Mouse (Mus musculus): ENCODE measurements around the gene Gm14862. TPM values are rescaled to one million over a fixed set of nuclear protein-coding genes. Genes with fewer than 3 reads are reported as not detected.
A peak's percentile ranks its signal among the peaks of the same experiment; 100 is the strongest.

The Gm14862 gene
- polyA plus RNA-seq, 1 experiment from 2014 or later = not detected

DNA sequence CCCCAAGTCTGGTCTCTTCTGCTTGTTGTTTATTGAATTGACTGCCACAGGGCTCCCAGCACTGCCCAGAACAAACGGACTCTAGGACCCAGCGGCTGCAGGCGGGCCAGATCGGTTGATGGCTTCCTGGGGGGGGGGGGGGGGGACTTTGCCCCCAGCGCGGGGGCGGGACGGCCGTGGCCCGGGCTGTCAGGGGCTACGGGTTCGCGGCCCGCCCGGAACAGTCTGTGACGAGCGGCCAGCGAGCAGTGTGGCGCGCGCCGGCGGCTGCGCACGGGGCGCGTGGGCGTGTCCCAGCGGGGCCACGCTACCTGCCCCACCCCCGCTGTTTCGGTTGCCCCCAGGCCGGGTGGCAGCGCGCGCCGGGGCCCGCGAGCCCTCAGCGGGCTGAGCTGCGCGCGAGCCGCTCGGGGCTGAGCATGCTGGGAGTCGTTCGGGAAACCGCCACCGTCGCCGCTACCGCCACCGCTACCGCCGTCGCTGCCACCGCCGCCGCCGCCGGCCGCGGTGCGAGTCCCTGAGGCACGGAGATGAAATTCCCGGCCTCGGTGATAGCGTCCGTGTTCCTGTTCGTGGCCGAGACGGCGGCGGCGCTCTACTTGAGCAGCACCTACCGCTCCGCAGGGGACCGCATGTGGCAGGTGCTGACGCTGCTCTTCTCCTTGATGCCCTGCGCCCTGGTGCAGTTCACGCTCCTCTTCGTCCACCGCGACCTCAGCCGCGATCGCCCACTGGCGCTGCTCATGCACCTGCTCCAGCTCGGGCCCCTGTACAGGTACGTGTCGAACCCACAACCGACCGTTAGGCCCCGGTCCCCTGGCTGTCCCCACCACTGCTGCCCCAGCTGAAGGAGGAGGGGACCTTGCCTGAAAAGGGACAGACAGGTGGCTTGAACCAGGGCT lies 16.0 kb upstream of the Gm14862 start, which contains the start of gene Xk:
Gene Xk (plus strand): TSS at position 297 of the 902 bp plus-strand sequence.
- ATAC-seq (ENCODE audit: low FRiP score) = peak; percentile 94
- Histone ChIP-seq H3K4me2 (replicated peaks; ENCODE audit: low read depth, low read length) (peak within 1 kb of the TSS; percentile 50), H3K9me3 (ENCODE audit: control insufficient read depth, low read length) (no peaks in the 10 kb centered on the region), H3K36me3 (ENCODE audit: control insufficient read depth, insufficient read depth, low read length) (no peaks in the 10 kb centered on the region), H3K9ac (ENCODE audit: low read depth, low read length) (peak within 1 kb of the TSS; percentile 58), H3K4me1 (replicated peaks; ENCODE audit: control insufficient read depth, insufficient read depth, low read length) (no peaks in the 10 kb centered on the region), H3K27ac (ENCODE audit: low read depth, low read length) (no peak within 1 kb of the TSS; the same call in 1 of the 2 replicates), H3K4me3 (ENCODE audit: low read depth, low read length) (peak within 1 kb of the TSS; percentile 52), H3K27me3 (ENCODE audit: control insufficient read depth, insufficient read depth, low read length) (no peaks in the 10 kb centered on the region)
- WGBS = 11% methylated on average over 63 of the region's 94 CpGs
- peak; percentile 59 for DNase-seq (ENCODE audit: low spot score)

DNA sequence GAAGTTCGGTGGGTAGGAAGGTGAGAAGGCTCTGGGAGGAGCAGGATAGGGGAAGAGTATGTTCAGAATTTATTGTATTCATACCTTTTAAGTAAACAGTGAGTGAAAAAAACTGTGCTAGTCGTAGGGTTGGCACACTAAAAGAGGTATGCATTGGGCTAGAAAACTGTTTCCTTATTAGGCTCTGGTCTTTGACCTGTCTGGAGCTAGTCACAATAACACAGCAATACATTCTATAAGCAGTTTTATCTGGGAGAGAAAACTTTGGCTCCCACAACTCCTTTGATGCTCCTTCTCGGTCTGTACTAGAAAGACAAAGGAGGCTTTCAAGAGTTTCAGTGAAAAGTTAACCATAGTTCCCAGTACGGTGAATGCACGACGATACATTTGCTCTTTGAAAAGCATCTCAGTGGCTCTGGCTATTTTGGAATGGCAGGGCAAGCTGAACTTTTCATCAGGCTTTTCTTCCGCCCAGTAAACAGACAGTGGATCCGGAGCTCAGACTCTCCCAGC lies 15.3 kb upstream of the Gm14862 start:
- ATAC-seq (ENCODE audit: low FRiP score) = peak; percentile 16

DNA sequence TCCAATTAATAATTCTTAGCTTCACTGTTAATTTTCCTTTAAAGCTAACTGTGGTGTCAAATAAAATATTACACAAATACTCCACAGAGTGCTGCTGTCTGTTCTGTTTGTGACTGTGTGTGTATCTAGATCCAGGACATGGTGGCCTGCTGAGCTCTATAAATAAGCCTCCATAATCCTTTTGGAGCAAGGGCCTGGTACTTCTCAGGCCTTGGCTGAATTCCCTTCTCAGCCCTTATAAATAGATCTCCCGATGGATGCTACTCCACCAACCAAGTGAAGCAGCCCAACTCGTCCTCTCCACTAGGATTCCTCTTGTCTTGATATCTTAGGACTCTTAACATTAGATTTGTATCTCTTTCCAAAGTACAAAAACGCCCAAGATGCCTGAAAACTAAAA lies 14.4 kb upstream of the Gm14862 start:
- Histone ChIP-seq H3K27ac (ENCODE audit: low read depth, low read length) (no peak overlapping the region), H3K4me1 (replicated peaks; ENCODE audit: control insufficient read depth, insufficient read depth, low read length) (no peaks in the 10 kb centered on the region), H3K4me2 (replicated peaks; ENCODE audit: low read depth, low read length) (no peak overlapping the region), H3K9me3 (ENCODE audit: control insufficient read depth, low read length) (no peaks in the 10 kb centered on the region), H3K27me3 (ENCODE audit: control insufficient read depth, insufficient read depth, low read length) (no peaks in the 10 kb centered on the region), H3K9ac (ENCODE audit: low read depth, low read length) (no peak overlapping the region), H3K4me3 (ENCODE audit: low read depth, low read length) (no peak overlapping the region), H3K36me3 (ENCODE audit: control insufficient read depth, insufficient read depth, low read length) (no peaks in the 10 kb centered on the region)
- DNase-seq (ENCODE audit: low spot score) = no peak
- WGBS = 57% methylated on average over 3 of the region's 3 CpGs
- ATAC-seq (ENCODE audit: low FRiP score) = no peak

More for the DNA sequence above, 15.3 kb upstream of the Gm14862 start:
- H3K27ac ChIP-seq (ENCODE audit: low read depth, low read length) = no peak overlapping the region
- peak overlapping the region; percentile 52 for H3K4me3 ChIP-seq (ENCODE audit: low read depth, low read length)
- H3K9me3 ChIP-seq (ENCODE audit: control insufficient read depth, low read length) = no peaks in the 10 kb centered on the region
- H3K9ac ChIP-seq (ENCODE audit: low read depth, low read length) = no peak overlapping the region
- DNase-seq (ENCODE audit: low spot score) = no peak
- H3K4me1 ChIP-seq (replicated peaks; ENCODE audit: control insufficient read depth, insufficient read depth, low read length) = no peaks in the 10 kb centered on the region
- H3K4me2 ChIP-seq (replicated peaks; ENCODE audit: low read depth, low read length) = peak overlapping the region; percentile 50
- H3K27me3 ChIP-seq (ENCODE audit: control insufficient read depth, insufficient read depth, low read length) = no peaks in the 10 kb centered on the region
- WGBS = 27% methylated on average over 8 of the region's 8 CpGs
- no peaks in the 10 kb centered on the region for H3K36me3 ChIP-seq (ENCODE audit: control insufficient read depth, insufficient read depth, low read length)

DNA sequence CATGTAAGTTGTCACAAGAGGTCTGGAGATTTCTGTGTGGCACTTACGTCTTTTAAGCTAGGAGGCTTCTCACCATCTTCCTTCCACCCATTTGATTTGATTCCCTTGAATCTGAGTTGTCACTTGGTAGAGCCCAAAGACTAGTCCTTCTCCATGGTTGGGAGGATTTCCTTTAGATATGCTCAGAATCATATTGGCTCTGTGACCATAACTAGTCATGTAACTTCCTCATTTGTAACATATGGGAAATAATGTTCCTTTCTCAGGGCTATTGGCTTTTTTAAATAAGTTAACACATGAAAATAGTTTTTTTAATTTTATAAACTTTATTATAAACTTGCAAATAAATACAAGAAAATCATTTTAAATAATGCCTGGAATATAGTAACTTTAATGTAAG lies 2.6 kb upstream of the Gm14862 start:
- Histone ChIP-seq H3K27ac (ENCODE audit: low read depth, low read length) (no peak overlapping the region), H3K9me3 (ENCODE audit: control insufficient read depth, low read length) (no peaks in the 10 kb centered on the region), H3K9ac (ENCODE audit: low read depth, low read length) (no peak overlapping the region), H3K27me3 (ENCODE audit: control insufficient read depth, insufficient read depth, low read length) (no peaks in the 10 kb centered on the region), H3K36me3 (ENCODE audit: control insufficient read depth, insufficient read depth, low read length) (no peaks in the 10 kb centered on the region), H3K4me3 (ENCODE audit: low read depth, low read length) (no peak overlapping the region), H3K4me2 (replicated peaks; ENCODE audit: low read depth, low read length) (no peak overlapping the region), H3K4me1 (replicated peaks; ENCODE audit: control insufficient read depth, insufficient read depth, low read length) (no peaks in the 10 kb centered on the region)
- no peak for ATAC-seq (ENCODE audit: low FRiP score)
- 86% methylated on average over 1 of the region's 1 CpGs for WGBS
- no peak for DNase-seq (ENCODE audit: low spot score)

DNA sequence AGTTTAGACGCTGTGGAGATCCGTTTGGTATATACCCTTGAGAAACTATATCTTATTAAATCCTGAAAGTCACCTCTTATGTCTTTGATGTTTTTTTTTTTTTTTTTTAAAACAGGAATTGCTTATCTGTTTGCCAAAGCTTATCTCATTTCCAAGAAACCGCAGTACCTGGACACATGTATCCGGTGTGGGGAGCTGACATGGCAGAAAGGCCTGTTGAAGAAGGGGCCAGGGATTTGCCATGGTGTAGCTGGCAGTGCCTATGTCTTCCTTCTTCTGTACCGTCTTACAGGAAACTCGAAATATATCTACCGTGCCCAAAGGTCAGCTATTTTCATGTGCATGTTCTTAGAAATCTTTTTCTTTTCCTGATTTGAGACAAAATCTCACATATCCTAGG lies 1.1 kb upstream of the Gm14862 start:
- Histone ChIP-seq H3K4me1 (replicated peaks; ENCODE audit: control insufficient read depth, insufficient read depth, low read length) (no peaks in the 10 kb centered on the region), H3K4me2 (replicated peaks; ENCODE audit: low read depth, low read length) (no peak overlapping the region), H3K27me3 (ENCODE audit: control insufficient read depth, insufficient read depth, low read length) (no peaks in the 10 kb centered on the region), H3K27ac (ENCODE audit: low read depth, low read length) (no peak overlapping the region), H3K9me3 (ENCODE audit: control insufficient read depth, low read length) (no peaks in the 10 kb centered on the region), H3K9ac (ENCODE audit: low read depth, low read length) (no peak overlapping the region), H3K4me3 (ENCODE audit: low read depth, low read length) (no peak overlapping the region), H3K36me3 (ENCODE audit: control insufficient read depth, insufficient read depth, low read length) (no peaks in the 10 kb centered on the region)
- DNase-seq (ENCODE audit: low spot score) (no peak), ATAC-seq (ENCODE audit: low FRiP score) (no peak)
- WGBS = 93% methylated on average over 7 of the region's 7 CpGs

DNA sequence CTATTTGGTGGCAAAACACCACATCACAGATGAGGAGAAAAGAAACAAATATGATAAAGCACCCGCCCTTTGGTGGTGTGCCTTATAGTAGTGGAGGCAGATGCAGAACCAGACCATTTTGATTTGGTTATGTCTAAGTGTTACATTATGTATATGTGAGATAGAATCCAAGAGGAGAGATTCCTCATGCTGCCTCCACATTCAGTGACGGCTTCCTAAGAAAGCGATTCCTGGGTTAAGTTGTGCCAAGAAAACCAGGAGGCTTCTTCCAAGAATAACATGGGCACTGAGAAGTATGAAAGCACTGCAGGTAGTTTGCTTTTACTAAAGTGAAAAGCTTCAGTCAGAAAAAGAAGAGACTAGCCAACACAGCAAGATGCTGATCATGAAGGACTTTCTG lies 1.8 kb downstream of the Gm14862 start:
- Histone ChIP-seq H3K27ac (ENCODE audit: low read depth, low read length) (no peak overlapping the region), H3K9me3 (ENCODE audit: control insufficient read depth, low read length) (no peaks in the 10 kb centered on the region), H3K27me3 (ENCODE audit: control insufficient read depth, insufficient read depth, low read length) (no peaks in the 10 kb centered on the region), H3K4me2 (replicated peaks; ENCODE audit: low read depth, low read length) (no peak overlapping the region), H3K9ac (ENCODE audit: low read depth, low read length) (no peak overlapping the region), H3K4me1 (replicated peaks; ENCODE audit: control insufficient read depth, insufficient read depth, low read length) (no peaks in the 10 kb centered on the region), H3K4me3 (ENCODE audit: low read depth, low read length) (no peak overlapping the region), H3K36me3 (ENCODE audit: control insufficient read depth, insufficient read depth, low read length) (no peaks in the 10 kb centered on the region)
- ATAC-seq (ENCODE audit: low FRiP score) (no peak), DNase-seq (ENCODE audit: low spot score) (no peak)
- WGBS = 88% methylated on average over 3 of the region's 3 CpGs

DNA sequence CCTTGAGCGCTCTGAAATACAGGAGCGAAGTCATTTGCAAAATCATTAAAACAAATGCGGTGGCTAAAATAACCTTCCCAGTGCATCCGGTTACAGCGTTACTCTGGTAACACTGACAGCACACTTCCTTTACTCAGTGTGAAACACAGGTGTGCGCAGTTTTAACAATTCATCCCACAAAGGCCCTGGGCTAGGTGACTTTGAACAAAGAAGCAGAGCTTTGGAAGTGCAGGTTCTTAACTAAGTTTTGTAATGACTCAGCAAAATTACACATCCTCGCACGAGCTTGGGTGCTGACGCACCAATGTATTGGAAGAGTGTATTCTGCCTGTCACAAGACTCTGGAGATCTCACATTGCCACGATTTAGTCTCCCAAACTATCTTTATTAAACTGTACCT lies 2.7 kb downstream of the Gm14862 start:
- Histone ChIP-seq H3K4me2 (replicated peaks; ENCODE audit: low read depth, low read length) (no peak overlapping the region), H3K27me3 (ENCODE audit: control insufficient read depth, insufficient read depth, low read length) (no peaks in the 10 kb centered on the region), H3K27ac (ENCODE audit: low read depth, low read length) (no peak overlapping the region), H3K4me3 (ENCODE audit: low read depth, low read length) (no peak overlapping the region), H3K9ac (ENCODE audit: low read depth, low read length) (no peak overlapping the region), H3K4me1 (replicated peaks; ENCODE audit: control insufficient read depth, insufficient read depth, low read length) (no peaks in the 10 kb centered on the region), H3K9me3 (ENCODE audit: control insufficient read depth, low read length) (no peaks in the 10 kb centered on the region), H3K36me3 (ENCODE audit: control insufficient read depth, insufficient read depth, low read length) (no peaks in the 10 kb centered on the region)
- DNase-seq (ENCODE audit: low spot score) (no peak), ATAC-seq (ENCODE audit: low FRiP score) (no peak)
- 84% methylated on average over 10 of the region's 10 CpGs for WGBS

DNA sequence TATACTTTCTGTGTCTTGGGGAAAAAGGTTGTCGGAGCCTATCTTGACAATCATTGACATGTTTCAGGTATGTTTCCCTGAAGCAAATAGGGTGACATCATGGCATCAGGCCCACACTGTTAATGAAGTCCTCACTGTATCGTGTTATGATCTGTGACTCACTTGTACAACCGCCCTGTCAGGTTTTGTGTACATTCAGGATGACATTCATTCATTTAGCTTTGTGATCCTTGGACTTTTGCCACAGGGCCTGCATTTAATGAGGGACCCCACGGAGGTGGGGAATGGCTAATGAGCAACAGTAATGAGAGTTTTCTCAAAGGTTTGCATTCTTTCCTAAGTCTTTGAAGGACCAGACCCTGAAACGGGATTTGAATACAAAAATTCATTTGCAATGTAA lies 7.8 kb downstream of the Gm14862 start:
- Histone ChIP-seq H3K4me1 (replicated peaks; ENCODE audit: control insufficient read depth, insufficient read depth, low read length) (no peaks in the 10 kb centered on the region), H3K36me3 (ENCODE audit: control insufficient read depth, insufficient read depth, low read length) (no peaks in the 10 kb centered on the region), H3K27me3 (ENCODE audit: control insufficient read depth, insufficient read depth, low read length) (no peaks in the 10 kb centered on the region)

More for the DNA sequence above, 7.8 kb downstream of the Gm14862 start:
- no peak overlapping the region for H3K4me3 ChIP-seq (ENCODE audit: low read depth, low read length)
- DNase-seq (ENCODE audit: low spot score) = no peak
- H3K9me3 ChIP-seq (ENCODE audit: control insufficient read depth, low read length) = no peaks in the 10 kb centered on the region
- H3K4me2 ChIP-seq (replicated peaks; ENCODE audit: low read depth, low read length) = no peak overlapping the region
- 62% methylated on average over 5 of the region's 5 CpGs for WGBS
- no peak for ATAC-seq (ENCODE audit: low FRiP score)
- no peak overlapping the region for H3K9ac ChIP-seq (ENCODE audit: low read depth, low read length)
- H3K27ac ChIP-seq (ENCODE audit: low read depth, low read length) = no peak overlapping the region
